Mouse (Mus musculus) B cell, adult 2 months (primary cell): ENCODE measurements at regions not wholly inside any gene's neighbourhood (a gene's known extent, or its start where the extent isn't known, plus 50 kb on each side); places are given as distances from the start of the nearest gene placed in this dataset.

ENCODE experiments used
- DNase-seq, 2 experiments: peaks; one replicate each; pipeline ENCODE4 v3.0.0; 2022

- DNase-seq: no peak
Measured at GRCm38 (mm10) chr6:148719062-148719461, 112.2 kb downstream of the Ipo8 start.

GRCm38 (mm10) chr6:148710406-148710805, 120.9 kb downstream of the Ipo8 start:
- peak; percentile 40 to 41 for DNase-seq

GRCm38 (mm10) chr6:148708389-148708788, 122.9 kb downstream of the Ipo8 start:
- no peak for DNase-seq

- peak; percentile 70 to 71 for DNase-seq
Measured at GRCm38 (mm10) chr6:148705711-148706110, 125.6 kb downstream of the Ipo8 start.

GRCm38 (mm10) chr6:148693329-148693728, 137.9 kb downstream of the Ipo8 start:
- DNase-seq: no peak

GRCm38 (mm10) chr6:148687770-148688169, 143.5 kb downstream of the Ipo8 start:
- peak; percentile 40 to 45 for DNase-seq

GRCm38 (mm10) chr6:148660152-148660551, 171.1 kb downstream of the Ipo8 start:
- DNase-seq: no peak

GRCm38 (mm10) chr6:148653216-148653615, 178.1 kb downstream of the Ipo8 start:
- DNase-seq: no peak

- no peak for DNase-seq
Measured at GRCm38 (mm10) chr6:148652434-148652833, 178.8 kb downstream of the Ipo8 start.

GRCm38 (mm10) chr6:148647423-148648390, 183.6 kb downstream of the Ipo8 start:
- no peak for DNase-seq

GRCm38 (mm10) chr6:148640595-148640994, 190.7 kb downstream of the Ipo8 start:
- DNase-seq: no peak

GRCm38 (mm10) chr6:148634148-148634547, 190.0 kb upstream of the Tmtc1 start:
- DNase-seq: no peak

GRCm38 (mm10) chr6:148627090-148627605, 183.0 kb upstream of the Tmtc1 start:
- no peak for DNase-seq

GRCm38 (mm10) chr6:148623119-148623770, 179.1 kb upstream of the Tmtc1 start:
- DNase-seq: no peak

GRCm38 (mm10) chr6:148620034-148620433, 175.8 kb upstream of the Tmtc1 start:
- DNase-seq: no peak

GRCm38 (mm10) chr6:148615931-148616330, 171.7 kb upstream of the Tmtc1 start:
- DNase-seq: no peak

GRCm38 (mm10) chr6:148615442-148615841, 171.3 kb upstream of the Tmtc1 start:
- no peak for DNase-seq

- no peak for DNase-seq
Measured at GRCm38 (mm10) chr6:148608881-148609280, 164.7 kb upstream of the Tmtc1 start.

- no peak for DNase-seq
Measured at GRCm38 (mm10) chr6:148605226-148605625, 161.0 kb upstream of the Tmtc1 start.

- DNase-seq: no peak
Measured at GRCm38 (mm10) chr6:148604790-148605189, 160.6 kb upstream of the Tmtc1 start.

- no peak for DNase-seq
Measured at GRCm38 (mm10) chr6:148603878-148604277, 159.7 kb upstream of the Tmtc1 start.

GRCm38 (mm10) chr6:148603460-148603859, 159.3 kb upstream of the Tmtc1 start:
- no peak for DNase-seq

GRCm38 (mm10) chr6:148602894-148603293, 158.7 kb upstream of the Tmtc1 start:
- DNase-seq: no peak

GRCm38 (mm10) chr6:148600934-148601333, 156.7 kb upstream of the Tmtc1 start:
- DNase-seq: no peak
